Mouse (Mus musculus) lung, postnatal 4 days (tissue): Measurements from ENCODE around the gene Gal3st2b.
"Not testable (repeated sequence)": the region's sequence is repeated elsewhere in the genome, so short reads cannot be mapped to it uniquely, and the experiment has no call there.

Experiments
- DNase-seq, 2 experiments: peaks; one replicate each; pipeline ENCODE4 v3.0.0; 2021

The Gal3st2b gene

GRCm38 (mm10) chr1:93918011-93918410, at the start of gene Gal3st2b:
Gal3st2b (plus strand) TSS chr1:93918311.
- not testable (repeated sequence) for DNase-seq

- DNase-seq = not testable (repeated sequence)
Observed at GRCm38 (mm10) chr1:93871594-93872105, 46.5 kb upstream of the Gal3st2b start.

- DNase-seq = not testable (repeated sequence)
Observed at GRCm38 (mm10) chr1:93874405-93874804, 43.7 kb upstream of the Gal3st2b start.

GRCm38 (mm10) chr1:93881778-93882177, 36.3 kb upstream of the Gal3st2b start:
- DNase-seq = not testable (repeated sequence)

GRCm38 (mm10) chr1:93890936-93891335, 27.2 kb upstream of the Gal3st2b start:
- DNase-seq = not testable (repeated sequence)

GRCm38 (mm10) chr1:93897395-93897794, 20.7 kb upstream of the Gal3st2b start:
- DNase-seq = not testable (repeated sequence)

- not testable (repeated sequence) for DNase-seq
Observed at GRCm38 (mm10) chr1:93901291-93901690, 16.8 kb upstream of the Gal3st2b start.

- DNase-seq = not testable (repeated sequence)
Observed at GRCm38 (mm10) chr1:93906690-93907089, 11.4 kb upstream of the Gal3st2b start.

GRCm38 (mm10) chr1:93908977-93909586, 9.0 kb upstream of the Gal3st2b start:
- not testable (repeated sequence) for DNase-seq

GRCm38 (mm10) chr1:93911877-93912276, 6.2 kb upstream of the Gal3st2b start:
- DNase-seq = not testable (repeated sequence)

- DNase-seq = not testable (repeated sequence)
Observed at GRCm38 (mm10) chr1:93917160-93917559, 951 bp upstream of the Gal3st2b start.

- DNase-seq = not testable (repeated sequence)
Observed at GRCm38 (mm10) chr1:93918775-93919174, 664 bp downstream of the Gal3st2b start.

GRCm38 (mm10) chr1:93919321-93919720, 1.2 kb downstream of the Gal3st2b start:
- not testable (repeated sequence) for DNase-seq

GRCm38 (mm10) chr1:93922609-93923008, 4.5 kb downstream of the Gal3st2b start:
- not testable (repeated sequence) for DNase-seq

- DNase-seq = not testable (repeated sequence)
Observed at GRCm38 (mm10) chr1:93923098-93923497, 5.0 kb downstream of the Gal3st2b start.

GRCm38 (mm10) chr1:93935378-93935777, 17.3 kb downstream of the Gal3st2b start:
- not testable (repeated sequence) for DNase-seq

- not testable (repeated sequence) for DNase-seq
Observed at GRCm38 (mm10) chr1:93937807-93938206, 19.7 kb downstream of the Gal3st2b start.

GRCm38 (mm10) chr1:93938415-93938814, 20.3 kb downstream of the Gal3st2b start:
- DNase-seq = not testable (repeated sequence)

- not testable (repeated sequence) for DNase-seq
Observed at GRCm38 (mm10) chr1:93949087-93949486, 31.0 kb downstream of the Gal3st2b start.

- not testable (repeated sequence) for DNase-seq
Observed at GRCm38 (mm10) chr1:93966489-93966888, 48.4 kb downstream of the Gal3st2b start.

- DNase-seq = not testable (repeated sequence)
Observed at GRCm38 (mm10) chr1:93970380-93970779, 52.3 kb downstream of the Gal3st2b start.

- DNase-seq = not testable (repeated sequence)
Observed at GRCm38 (mm10) chr1:93970797-93971196, 52.7 kb downstream of the Gal3st2b start.

- not testable (repeated sequence) for DNase-seq
Observed at GRCm38 (mm10) chr1:93975764-93976163, 57.7 kb downstream of the Gal3st2b start.

GRCm38 (mm10) chr1:93978287-93978686, 60.2 kb downstream of the Gal3st2b start:
- not testable (repeated sequence) for DNase-seq
